Mouse (Mus musculus) urinary bladder, postnatal 4 days (tissue): Measurements from ENCODE around the gene Mrps23.
A peak's percentile ranks its signal among the peaks of the same experiment; 100 is the strongest.

Experiments used
- DNase-seq, 2 experiments: peaks; one replicate each; pipeline ENCODE4 v3.0.0; 2021 to 2022; ENCODE audit warnings: low spot score in 2 of 2

Mrps23 gene

GRCm38 (mm10) chr11:88203712-88204532 is at the start of gene Mrps23:
Gene Mrps23 (plus strand): TSS chr11:88204388.
- peak; percentile 90 to 93 for DNase-seq

GRCm38 (mm10) chr11:88154500-88154899 is 49.7 kb upstream of the Mrps23 start:
- no peak for DNase-seq

GRCm38 (mm10) chr11:88155451-88155850 is 48.7 kb upstream of the Mrps23 start:
- DNase-seq, result no peak

- DNase-seq, result no peak
Measured at GRCm38 (mm10) chr11:88155998-88156397, 48.2 kb upstream of the Mrps23 start.

GRCm38 (mm10) chr11:88156403-88156802 is 47.8 kb upstream of the Mrps23 start:
- DNase-seq, result no peak

GRCm38 (mm10) chr11:88158842-88159246 is 45.3 kb upstream of the Mrps23 start:
- no peak for DNase-seq

- no peak for DNase-seq
Measured at GRCm38 (mm10) chr11:88159389-88159788, 44.8 kb upstream of the Mrps23 start.

GRCm38 (mm10) chr11:88160316-88160715 is 43.9 kb upstream of the Mrps23 start:
- DNase-seq, result no peak

GRCm38 (mm10) chr11:88161051-88161581 is 43.1 kb upstream of the Mrps23 start:
- peak in 1 of 2 experiments; percentile 69 for DNase-seq

GRCm38 (mm10) chr11:88161651-88162362 is 42.4 kb upstream of the Mrps23 start:
- DNase-seq, result peak; percentile 84 to 91

GRCm38 (mm10) chr11:88162740-88163139 is 41.4 kb upstream of the Mrps23 start:
- no peak for DNase-seq

GRCm38 (mm10) chr11:88164213-88164723 is 39.9 kb upstream of the Mrps23 start:
- no peak for DNase-seq

GRCm38 (mm10) chr11:88164801-88165377 is 39.3 kb upstream of the Mrps23 start:
- DNase-seq, result peak; percentile 66 to 73

- no peak for DNase-seq
Measured at GRCm38 (mm10) chr11:88165683-88166364, 38.4 kb upstream of the Mrps23 start.

GRCm38 (mm10) chr11:88166471-88166870 is 37.7 kb upstream of the Mrps23 start:
- DNase-seq, result no peak

GRCm38 (mm10) chr11:88168611-88169010 is 35.6 kb upstream of the Mrps23 start:
- no peak for DNase-seq

GRCm38 (mm10) chr11:88169531-88170040 is 34.6 kb upstream of the Mrps23 start:
- DNase-seq, result no peak

GRCm38 (mm10) chr11:88170606-88171005 is 33.6 kb upstream of the Mrps23 start:
- DNase-seq, result no peak

GRCm38 (mm10) chr11:88171876-88172442 is 32.2 kb upstream of the Mrps23 start:
- no peak for DNase-seq

GRCm38 (mm10) chr11:88172601-88173325 is 31.4 kb upstream of the Mrps23 start:
- peak in 1 of 2 experiments; percentile 62 for DNase-seq
